Mouse (Mus musculus) cerebellum, adult 11 months (tissue): ENCODE results near the gene Hoxc6.

ENCODE experiments used
- DNase-seq: peaks from one replicate; pipeline ENCODE4 v3.0.0; 2022

The Hoxc6 gene

DNA sequence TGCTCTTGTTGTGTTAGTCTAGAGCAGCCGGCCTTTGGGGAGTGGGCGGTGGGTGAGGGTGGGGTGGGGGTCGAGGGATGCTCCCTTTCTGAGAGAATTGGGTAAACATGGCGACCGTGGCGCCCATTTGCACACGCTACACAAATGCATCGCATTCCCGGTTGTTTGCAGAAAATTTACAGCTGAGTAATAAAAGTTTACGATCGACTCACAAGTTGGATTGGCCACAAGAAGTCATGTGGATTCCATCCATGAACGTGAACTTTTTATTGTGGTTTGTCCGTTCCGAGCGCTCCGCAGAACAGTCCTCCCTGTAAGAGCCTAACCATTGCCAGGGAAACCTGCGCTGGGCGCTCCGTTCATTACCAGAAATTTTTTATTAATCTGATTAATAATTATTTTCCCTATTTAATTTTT lies at the start of gene Hoxc6:
Hoxc6 (plus strand) TSS at position 319 of the 417 bp plus-strand sequence.
- no peak for DNase-seq

DNA sequence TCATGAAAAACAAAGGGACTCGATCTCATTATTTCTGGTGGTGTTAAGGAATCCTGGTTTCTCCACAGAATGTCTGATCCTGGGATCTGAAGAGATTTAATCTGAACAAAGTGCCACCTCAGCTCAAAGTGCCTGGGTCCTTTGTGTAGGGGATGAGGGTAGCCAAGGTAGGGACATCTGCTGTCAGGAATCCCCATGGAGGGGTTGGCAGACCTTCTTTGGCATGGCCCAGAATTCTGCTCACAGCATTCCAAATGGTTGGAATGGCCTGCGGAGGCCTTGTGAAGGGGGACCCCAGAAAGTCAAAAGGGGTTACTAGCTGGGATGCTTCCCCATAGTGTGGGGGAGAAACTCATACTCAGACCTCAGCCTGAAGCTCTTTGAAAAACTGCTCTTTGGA lies 49.2 kb upstream of the Hoxc6 start:
- DNase-seq = no peak

DNA sequence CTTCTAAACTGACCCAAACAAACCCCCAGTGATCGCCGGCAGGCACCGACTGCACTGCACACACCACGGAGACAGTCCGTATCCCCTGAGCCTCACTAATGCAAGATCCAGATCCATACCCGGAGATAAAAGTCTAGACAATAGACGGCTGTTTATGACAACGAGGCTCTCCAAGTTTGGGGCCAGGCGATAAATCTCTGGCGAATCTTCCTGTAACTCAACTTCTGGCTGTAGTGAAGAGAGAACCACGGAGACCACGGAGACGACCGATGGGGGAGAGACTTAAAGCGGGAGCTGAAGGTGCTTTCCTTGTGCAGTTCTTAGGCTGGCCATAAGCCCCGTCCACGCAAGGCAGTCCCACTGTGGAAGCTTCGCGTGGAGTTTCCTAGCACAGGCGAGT lies 48.4 kb upstream of the Hoxc6 start:
- no peak for DNase-seq

DNA sequence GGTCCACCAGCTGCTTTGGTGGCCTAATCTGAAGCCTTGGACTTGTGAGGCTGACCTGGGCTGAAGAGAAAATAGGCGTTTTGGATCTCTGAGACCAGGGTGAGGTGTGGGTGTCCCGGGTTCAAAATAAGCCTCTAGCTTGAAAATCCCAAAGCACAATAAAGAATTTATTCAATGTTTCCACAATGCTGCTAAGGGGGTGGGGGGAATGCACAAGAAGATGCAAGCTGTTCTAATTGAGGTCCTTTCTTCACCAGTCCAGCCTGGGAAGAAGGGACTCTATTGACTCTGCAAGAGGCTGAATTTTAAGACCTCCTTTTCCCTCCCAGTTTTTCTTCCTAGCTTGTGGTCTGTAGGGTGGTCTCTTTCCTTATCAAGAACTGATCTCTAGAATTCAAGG lies 47.2 kb upstream of the Hoxc6 start:
- no peak for DNase-seq

DNA sequence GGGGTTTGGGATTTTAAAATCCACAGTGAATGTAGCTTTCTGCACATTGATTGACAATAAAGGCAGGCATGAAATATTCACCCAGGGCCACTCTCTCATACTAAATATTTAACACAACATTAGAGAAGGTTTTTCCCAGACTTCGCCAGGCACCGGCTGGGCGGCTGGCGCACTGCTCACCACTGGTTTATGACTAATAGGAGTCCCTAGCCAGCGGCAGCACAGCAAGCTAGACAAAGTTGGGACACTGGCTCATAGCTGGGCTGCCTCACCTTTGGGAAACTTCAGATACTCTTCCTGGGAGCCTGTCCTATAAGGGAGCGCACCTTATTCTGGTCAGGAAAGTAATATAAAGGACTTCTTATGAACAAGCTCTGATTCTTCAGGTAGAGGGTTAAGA lies 44.5 kb upstream of the Hoxc6 start:
- no peak for DNase-seq

DNA sequence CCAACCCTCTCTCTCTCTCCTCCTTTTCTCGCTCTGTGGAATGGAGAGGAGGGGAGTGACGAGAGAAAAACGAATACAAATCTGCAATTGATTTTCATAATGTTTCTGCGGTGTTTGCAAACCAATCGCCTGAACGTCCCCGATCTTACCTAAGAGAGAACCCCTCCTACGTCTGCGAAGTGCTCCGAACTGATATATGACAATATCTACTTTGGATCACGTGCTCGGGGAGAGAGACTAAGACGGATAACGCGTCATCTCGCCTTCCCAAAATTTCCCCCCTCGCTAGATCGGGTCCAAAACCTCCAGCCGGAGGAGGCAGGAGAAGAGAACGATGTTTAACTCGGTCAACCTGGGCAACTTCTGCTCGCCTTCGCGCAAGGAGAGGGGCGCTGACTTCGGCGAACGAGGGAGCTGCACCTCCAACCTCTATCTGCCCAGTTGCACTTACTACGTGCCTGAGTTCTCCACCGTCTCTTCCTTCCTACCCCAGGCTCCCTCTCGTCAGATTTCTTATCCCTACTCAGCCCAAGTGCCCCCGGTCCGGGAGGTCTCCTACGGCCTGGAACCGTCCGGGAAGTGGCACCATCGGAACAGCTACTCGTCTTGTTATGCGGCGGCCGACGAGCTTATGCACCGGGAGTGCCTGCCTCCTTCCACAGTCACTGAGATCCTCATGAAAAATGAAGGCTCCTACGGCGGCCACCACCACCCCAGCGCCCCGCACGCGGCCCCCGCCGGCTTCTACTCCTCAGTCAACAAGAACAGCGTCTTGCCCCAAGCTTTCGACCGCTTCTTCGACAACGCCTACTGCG lies 43.7 kb upstream of the Hoxc6 start, which contains the start of gene Hoxc11:
Hoxc11 (plus strand) TSS at position 236 of the 815 bp plus-strand sequence.
- DNase-seq = no peak

DNA sequence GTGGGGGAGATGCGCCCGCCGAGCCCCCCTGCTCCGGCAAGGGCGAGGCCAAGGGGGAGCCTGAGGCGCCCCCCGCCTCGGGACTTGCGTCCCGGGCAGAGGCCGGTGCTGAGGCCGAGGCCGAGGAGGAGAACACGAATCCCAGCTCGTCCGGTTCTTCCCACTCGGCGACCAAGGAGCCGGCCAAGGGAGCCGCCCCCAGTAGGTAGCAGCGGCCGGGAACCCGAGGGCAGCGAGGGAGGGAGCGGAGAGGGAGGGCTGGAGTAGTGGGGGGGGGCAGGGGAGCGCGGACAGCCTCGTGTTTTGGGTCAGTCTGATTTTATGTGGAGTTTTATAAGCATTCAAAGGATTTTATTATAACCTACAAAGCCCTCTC lies 43.1 kb upstream of the Hoxc6 start:
- no peak for DNase-seq

DNA sequence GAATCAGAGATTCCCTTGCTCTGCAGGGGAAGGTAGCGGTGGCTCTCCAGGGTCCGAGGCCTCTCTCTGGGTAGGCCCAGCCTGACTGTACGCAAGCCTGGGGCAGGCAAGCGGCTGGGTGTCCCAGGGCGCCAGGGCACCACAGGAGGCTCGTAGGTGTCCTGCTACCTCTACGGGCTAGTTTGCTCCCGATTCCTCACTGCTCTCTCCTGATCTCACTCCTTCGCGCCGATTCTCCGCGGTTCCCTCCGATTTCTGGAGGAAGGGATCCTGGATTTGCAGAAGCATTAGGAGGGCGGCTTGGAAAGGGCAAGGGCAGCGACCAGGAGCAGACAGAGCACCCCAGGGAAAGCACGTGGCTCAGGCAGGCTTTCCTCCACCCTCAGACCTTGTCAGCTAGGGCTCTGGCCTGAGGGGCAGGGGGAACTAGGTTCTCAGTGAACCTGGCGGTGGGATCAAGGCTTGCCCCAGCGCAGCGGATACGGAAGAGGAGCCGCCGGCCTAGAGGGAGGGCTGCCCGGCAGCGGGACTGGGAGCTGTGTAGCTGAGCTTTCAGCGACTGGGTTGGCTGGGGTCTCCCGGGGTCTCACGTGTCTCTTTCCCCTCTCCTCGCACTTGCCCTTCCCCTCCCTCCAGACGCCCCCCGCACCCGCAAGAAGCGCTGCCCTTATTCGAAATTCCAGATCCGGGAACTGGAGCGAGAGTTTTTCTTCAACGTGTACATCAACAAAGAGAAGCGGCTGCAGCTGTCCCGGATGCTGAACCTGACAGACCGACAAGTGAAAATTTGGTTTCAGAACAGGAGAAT lies 42.0 kb upstream of the Hoxc6 start:
- DNase-seq = no peak

DNA sequence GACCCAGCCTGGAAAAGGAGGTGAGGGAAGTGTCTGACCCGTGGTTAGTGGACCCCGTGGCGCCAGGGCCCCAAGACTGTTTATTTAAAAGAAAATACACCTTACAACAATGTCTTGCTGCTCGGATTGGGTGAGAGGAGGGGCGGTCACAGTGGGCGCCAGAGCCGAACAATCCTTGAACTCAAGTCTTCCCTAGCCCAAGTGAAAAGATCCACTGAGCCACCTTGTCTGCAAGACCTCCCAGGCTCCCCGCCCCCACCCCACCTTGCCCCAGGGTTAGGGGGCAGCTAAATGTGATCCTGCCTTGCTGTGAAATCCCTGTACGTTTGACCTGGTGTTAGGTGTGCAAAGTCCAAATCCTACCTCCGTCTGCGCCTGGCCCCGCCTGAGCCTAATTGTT lies 41.2 kb upstream of the Hoxc6 start:
- DNase-seq = no peak

DNA sequence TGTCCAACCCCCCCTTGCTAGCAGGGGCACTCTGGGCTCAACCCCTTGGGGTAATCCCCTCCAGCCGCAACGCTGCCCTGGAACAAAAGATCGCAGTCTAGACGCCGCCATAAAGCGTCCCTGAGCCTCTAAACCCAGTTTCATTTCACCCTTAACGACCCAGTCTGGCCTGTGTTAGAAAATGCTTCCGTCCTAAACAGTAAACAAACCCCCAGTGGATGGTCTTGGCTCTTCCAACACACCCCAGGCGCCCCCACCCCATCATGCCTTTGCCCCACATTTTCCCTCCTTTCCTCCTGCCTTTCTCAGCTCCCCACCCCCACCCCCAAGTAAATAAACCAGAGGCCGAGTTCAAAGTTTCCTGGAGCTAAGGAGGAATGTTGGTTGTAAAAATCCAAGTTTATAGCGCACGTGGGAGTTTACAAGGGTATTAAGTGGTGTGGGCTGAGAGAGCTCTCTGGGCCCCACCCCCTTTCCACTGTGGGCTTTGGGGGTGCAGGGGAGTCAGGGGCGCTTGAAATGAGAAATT lies 38.3 kb upstream of the Hoxc6 start:
- DNase-seq = no peak

DNA sequence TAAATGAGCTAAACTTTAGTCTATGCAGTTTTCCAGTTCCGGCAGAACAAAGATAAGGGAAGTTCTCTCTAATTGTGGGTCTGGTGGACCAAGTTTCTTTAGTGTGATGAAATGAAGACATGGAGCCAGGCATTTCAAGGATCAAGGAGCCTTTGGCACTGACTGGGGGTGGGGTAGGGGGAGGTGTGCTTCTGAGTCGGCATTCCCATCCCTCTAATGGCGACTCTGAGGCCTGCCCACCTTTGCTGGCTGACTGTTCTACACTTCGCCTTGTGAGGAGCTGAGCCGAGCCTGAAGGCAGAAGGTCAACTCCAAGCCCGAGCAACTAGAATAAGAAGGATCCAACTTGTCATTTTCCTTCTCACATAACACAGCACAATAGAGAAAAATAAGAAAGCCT lies 36.3 kb upstream of the Hoxc6 start:
- no peak for DNase-seq

DNA sequence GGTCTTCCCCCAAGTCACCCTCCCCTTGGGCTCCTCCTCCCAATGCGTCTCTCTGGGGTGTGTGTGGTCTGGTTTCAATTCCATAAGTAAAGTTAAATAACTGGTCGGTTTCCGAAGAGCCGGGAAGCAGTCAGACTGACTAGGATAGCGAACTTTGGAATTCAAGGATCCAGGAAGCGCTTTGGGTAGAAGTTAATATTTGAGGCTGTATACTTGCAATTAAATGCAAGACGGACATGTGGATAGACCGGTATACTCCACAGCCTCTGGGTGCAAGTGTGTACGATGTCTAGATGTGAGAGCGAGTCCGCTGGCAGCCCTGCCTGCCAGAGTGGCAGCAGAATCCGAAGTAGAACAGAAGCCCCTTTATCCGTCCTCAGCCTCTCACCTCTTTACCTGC lies 35.6 kb upstream of the Hoxc6 start:
- DNase-seq = no peak

DNA sequence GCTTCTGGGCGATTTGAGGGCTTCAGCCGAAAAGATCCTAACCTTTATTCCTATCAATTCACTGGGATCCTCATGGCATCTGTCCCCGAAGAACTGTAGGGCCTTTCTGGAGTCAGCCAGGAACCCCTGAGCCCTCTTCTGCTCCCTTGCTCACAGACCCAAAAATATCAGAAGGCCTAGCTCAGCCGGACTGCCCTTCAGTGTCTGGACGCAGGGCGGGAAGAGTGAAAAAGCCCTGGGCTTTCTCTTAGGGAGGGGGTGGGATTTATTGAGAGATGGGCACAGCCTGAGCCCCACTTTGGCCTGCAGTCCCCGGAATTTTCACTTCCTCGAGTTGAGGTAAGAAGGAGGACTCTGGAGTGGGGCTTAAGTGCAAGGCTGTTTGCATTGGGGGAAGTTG lies 34.8 kb upstream of the Hoxc6 start:
- no peak for DNase-seq

DNA sequence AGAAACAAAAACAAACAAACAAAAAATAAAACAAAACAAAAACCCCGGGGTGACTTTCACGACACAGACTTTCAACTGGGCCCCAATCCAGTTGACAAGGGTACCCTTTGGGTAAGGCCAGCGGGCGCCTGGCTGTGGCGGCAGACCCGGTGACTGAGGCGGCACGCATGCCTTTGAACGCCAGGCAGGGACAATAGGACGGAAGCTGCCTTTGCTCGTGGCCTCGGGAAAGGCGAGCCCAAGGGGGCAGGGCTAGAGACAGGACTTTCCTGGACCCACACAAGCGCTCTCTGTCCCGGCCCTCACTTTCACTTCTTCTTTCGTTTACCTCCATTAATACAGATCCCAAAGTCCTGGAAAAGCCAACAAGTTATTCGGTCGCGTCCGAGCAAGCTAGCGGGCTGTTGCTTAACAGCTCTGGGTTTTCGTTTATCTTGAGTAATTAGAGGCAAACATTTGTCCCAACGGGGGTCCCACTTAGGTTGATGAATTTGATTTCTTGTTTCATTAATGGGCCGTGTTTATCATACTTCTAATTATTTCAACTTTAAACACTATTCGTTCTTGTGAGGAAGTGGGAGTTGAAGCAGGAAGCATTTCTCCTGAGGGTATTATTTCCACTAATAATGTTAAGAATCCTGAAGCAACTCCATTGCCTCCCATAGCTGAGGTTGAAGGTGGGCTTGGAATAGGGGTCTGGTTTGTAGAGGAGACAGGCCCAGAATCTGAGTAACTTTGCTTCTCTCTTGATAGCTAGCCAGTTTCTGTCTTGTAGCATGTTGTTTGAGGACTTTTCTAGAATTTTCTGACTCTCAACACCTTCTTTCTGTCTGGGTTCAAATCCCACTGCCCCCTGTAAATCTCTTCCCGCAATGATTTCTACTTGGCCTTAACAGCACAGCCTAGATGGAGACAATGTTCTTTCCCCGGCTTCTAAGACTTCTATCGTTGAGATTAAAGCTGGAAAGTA lies 34.1 kb upstream of the Hoxc6 start:
- no peak for DNase-seq

DNA sequence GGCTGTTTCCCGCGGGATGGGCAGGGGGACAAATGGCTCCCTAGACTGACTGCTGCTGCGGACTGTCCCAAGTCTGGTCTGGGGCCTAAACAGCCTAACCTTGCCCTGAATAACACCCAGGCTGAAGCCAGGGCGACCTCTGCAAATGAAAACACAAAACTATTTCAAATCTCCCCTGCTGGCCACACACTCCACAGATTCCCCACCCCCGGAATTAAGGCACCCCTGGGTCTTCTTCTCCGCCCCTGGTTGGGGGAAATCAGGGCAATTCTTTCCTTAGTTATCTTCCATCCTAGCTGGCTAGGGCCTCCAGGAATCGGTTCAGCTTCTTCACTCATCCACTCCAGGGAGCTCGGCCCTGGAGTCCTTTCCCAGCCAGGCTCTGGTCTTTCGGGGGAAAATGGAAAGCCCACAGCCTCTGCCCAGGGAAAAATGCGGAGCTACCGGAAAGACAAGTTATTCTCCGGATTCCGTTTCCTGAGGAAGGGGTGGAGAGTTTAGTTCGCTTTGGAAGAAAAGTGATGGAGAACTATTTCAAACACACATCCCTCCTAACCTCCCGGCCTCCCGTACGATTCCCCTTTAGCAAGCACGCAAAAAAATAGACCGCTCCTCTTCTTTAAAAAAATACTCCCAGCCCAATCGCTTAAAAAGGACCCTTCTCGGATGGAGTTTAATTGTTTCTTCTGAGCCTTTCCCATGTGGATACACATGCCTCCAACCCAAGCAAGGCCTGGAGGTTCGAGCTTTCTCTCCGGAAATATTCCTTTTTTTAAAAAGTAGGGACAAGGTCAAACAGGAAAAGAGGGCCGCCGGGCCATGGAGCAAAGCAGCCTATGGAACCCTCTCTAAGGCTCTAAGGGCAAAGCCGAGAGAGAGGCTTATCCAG lies 32.8 kb upstream of the Hoxc6 start:
- DNase-seq = no peak

DNA sequence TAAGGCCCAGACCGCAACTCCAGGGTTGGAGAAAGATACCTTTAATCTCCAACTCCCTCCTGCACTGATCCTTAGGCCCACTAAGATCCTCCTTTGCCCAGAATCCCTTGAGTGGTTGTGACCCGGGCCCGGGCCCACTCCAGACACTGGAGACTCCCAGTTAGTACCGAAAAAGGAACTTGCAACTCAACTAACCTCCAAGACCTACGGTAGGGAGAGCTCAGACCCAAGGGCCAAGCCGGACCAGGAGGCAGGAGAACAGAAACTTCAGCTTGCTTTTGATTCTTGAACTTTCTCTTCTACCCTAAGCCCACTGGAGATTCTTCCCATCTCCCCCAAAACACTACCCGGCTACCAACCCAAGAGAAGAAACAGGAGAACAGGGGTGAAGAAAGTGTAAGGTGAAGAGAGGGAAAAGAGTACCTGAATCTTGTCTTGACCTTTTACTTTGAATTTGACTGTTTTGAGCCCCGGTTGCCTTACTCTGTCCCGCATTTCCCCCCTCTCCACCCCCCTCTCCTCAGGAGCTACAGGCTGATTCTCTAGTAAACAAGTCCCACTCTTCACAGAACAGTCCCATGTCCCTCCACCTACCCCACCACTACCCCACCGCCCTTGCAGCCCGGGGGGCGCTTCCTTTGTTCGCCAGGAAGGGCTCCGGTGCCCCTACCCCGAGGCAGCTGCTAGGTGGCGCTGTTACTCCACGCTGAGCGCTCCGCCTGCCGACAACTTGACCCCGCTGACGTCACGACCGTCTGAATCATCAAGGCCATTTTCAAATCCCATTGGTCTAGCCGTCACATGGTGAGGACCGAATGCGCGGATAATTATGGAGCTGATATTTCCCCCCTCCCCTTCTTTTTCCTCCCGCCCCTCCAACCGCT lies 31.9 kb upstream of the Hoxc6 start:
- DNase-seq = no peak

DNA sequence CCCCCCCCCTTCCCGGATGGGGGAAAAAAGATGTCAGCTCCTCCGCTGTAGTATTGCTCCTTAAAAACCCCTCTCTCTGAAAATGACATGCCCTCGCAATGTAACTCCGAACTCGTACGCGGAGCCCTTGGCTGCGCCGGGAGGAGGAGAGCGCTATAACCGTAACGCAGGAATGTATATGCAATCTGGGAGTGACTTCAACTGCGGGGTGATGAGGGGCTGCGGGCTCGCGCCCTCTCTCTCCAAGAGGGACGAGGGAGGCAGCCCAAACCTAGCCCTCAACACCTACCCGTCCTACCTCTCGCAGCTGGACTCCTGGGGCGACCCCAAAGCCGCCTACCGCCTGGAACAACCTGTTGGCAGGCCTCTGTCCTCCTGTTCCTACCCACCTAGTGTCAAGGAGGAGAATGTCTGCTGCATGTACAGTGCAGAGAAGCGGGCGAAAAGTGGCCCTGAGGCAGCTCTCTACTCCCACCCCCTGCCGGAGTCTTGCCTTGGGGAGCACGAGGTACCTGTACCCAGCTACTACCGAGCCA lies 31.2 kb upstream of the Hoxc6 start, which contains the start of gene Hoxc10:
Hoxc10 (plus strand) TSS at position 21 of the 536 bp plus-strand sequence.
- DNase-seq = no peak

DNA sequence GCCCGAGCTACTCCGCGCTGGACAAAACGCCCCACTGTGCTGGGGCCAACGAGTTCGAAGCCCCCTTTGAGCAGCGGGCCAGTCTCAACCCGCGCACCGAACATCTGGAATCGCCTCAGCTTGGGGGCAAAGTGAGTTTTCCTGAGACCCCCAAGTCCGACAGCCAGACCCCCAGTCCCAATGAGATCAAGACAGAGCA lies 30.8 kb upstream of the Hoxc6 start, which contains the start of gene Hoxc5:
Hoxc5 (plus strand) TSS at position 132 of the 199 bp plus-strand sequence.
- no peak for DNase-seq

DNA sequence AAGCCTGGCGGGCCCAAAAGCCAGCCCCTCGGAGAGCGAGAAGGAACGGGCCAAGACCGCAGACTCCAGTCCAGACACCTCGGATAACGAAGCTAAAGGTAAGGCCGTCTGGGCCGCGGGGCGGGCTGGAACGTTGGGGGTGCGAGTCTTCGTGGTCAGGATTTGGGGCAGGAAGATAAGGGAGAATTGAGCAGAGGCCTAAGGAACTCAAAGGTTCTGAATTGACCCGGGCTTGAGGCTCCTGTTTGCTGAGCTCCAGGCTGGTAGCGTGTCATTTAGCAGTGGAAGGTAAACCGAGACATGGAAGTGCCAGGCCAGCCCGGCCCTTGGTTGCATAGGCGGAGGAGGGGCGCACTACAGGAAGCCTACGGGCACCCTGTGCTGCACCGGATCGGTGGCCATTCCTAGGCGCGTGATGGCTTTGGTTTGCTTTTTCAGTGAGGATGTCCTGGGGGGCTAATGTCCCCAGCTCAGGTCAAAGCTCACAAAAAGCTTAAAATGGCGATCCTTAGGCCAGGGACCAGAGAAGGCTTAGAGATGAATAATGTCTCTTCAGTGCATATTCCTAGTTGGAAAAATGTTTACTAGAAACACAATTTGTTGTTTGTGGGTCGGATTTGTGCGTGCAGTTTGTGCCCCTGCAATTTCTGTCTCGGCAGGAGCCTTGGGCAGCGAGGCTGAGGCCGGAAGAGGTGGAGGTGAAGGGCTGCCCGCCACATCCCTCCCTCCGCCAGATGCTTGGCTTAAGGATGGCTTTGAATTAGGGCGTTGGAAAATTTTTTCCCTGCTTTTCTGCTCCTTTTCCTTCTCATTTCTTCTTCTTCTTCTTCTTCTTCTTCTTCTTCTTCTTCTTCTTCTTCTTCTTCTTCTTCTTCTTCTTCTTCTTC lies 30.3 kb upstream of the Hoxc6 start:
- no peak for DNase-seq

DNA sequence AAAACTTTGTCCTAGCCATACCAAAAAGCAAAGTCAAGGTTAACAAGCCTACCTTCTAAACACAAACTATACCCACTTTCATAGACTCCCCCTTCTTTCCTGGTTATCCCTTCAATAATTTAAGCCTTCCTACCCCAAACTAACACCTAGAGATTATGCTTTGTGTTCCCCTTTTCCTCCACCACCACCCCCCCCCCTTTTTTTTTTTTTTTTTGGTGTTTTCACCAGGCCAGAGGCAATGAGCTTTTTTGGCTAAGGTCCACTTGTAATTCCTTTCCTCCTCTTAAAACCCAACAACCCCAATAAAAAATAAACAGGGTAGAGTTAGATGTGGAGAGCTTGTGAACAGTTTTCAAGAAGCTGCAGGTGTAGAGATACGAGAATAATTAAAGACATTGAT lies 28.8 kb upstream of the Hoxc6 start:
- no peak for DNase-seq
